Mouse (Mus musculus): ENCODE measurements around the gene Akap8l.

DNA sequence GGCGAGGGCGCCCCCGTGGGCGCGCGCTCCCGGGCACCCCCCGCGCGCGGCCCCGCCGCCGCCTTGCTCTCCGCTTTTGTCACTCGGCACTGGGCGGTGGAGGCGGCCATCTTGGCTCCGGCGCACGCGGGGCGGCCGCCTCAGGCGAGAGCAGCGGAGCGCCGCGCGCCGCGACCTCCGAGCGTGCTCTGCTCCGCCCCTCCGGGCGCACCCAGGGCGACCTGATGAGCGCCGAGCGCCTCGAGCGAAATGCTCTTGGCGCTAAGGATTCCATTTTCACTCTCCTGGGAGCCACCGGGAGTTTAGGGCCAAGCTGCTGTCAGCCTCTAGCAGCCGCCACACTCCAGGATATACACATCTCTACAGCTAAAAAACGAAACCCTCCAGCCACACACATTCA is 13.9 kb upstream of the Akap8l start:
- no peak for TF ChIP-seq CHD2 (IDR thresholded peaks at IDR 0.05; ENCODE audit: low read depth, low read length)
- no peak for TF ChIP-seq ZNF384 (IDR thresholded peaks at IDR 0.05; ENCODE audit: low read depth, low read length)
- no peak for TF ChIP-seq MAFK (IDR thresholded peaks at IDR 0.05; ENCODE audit: insufficient read depth, low read depth, low read length)
- no peak for TF ChIP-seq ZC3H11A (IDR thresholded peaks at IDR 0.05; ENCODE audit: borderline replicate concordance, low read depth, low read length)
- TF ChIP-seq HCFC1 (IDR thresholded peaks at IDR 0.05; ENCODE audit: borderline replicate concordance, insufficient read depth, low read length) = peak; percentile 81
